Mouse (Mus musculus) hindbrain, embryonic 12.5 days (tissue): ENCODE results near the gene Sh3rf3. TPM values are rescaled to one million over a fixed set of nuclear protein-coding genes. Genes with fewer than 3 reads are reported as not detected.

ENCODE experiments used
- ATAC-seq: fragments of 200-750 bp; cut with Nextera tagmentation; 2 replicates; pipeline ENCODE4 v1.8.0; 2017; ENCODE audit warnings: moderate TSS enrichment; ENCODE audit not compliant: low FRiP score
- H3K27ac ChIP-seq: fragments of 300-500 bp; sonication (generic); 2 replicates; pipeline ENCODE4 v1.5.1; 2016; ENCODE audit warnings: mild to moderate bottlenecking
- H3K27me3 ChIP-seq: fragments of 300-500 bp; sonication (generic); 2 replicates; pipeline ENCODE4 v1.6.1; 2016; ENCODE audit warnings: mild to moderate bottlenecking
- H3K36me3 ChIP-seq: fragments of 300-500 bp; sonication (generic); 2 replicates; pipeline ENCODE4 v1.6.1; 2016; ENCODE audit warnings: mild to moderate bottlenecking
- H3K4me1 ChIP-seq: fragments of 300-500 bp; sonication (generic); 2 replicates; pipeline ENCODE4 v1.6.1; 2016
- H3K4me2 ChIP-seq: fragments of 300-500 bp; sonication (generic); replicated peaks from 2 replicates; pipeline ENCODE4 v1.6.1; 2016; ENCODE audit warnings: mild to moderate bottlenecking
- H3K4me3 ChIP-seq: fragments of 300-500 bp; sonication (generic); 2 replicates; pipeline ENCODE4 v1.5.1; 2016; ENCODE audit warnings: mild to moderate bottlenecking
- H3K9ac ChIP-seq: fragments of 300-500 bp; sonication (generic); 2 replicates; pipeline ENCODE4 v1.6.1; 2016; ENCODE audit warnings: mild to moderate bottlenecking, moderate library complexity
- H3K9me3 ChIP-seq: fragments of 300-500 bp; sonication (generic); replicated peaks from 2 replicates; pipeline ENCODE4 v1.6.1; 2016; ENCODE audit warnings: mild to moderate bottlenecking
- WGBS: fragments of 180-500 bp; shearing (Covaris S2); methylation state at CpG from one replicate; pipeline ENCODE4 v1.1.7; 2016; 5-methylcytosine and 5-hydroxymethylcytosine counted together
- polyA plus RNA-seq: library from polyadenylated mRNA; unstranded; fragments of >200 nt; fragmentation: Nextera tagmentation; extraction: Ambion mirVana; gene quantifications from 2 replicates; pipeline ENCODE4 v1.2.1, GENCODE M21; 2016

The Sh3rf3 gene
- polyA plus RNA-seq, 1 experiment from 2014 or later, result 3.9 TPM

DNA sequence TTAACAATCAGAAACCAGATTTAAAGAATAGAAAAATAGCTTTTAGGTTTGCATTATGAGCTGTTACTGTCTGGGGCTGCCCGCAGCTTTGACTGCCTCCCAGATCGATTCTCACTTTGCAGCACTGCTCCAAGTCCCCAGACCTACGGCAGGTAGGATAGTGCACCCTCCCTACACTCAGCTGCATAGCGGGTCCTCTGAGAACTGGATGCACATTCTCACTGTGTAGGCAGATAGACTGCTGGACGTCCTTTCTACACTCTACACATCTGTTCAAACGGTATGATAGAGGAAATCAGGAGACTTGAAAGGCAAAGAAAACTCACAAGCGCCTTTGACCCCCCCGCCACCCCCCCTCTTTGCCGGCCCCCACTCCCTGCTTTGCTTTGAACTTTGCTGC, 42.7 kb downstream of the Sh3rf3 start:
- H3K9me3 ChIP-seq, result no peaks in the 10 kb centered on the region
- no peak overlapping the region for H3K9ac ChIP-seq
- H3K36me3 ChIP-seq, result no peaks in the 10 kb centered on the region
- ATAC-seq, result no peak
- no peaks in the 10 kb centered on the region for H3K27me3 ChIP-seq
- H3K27ac ChIP-seq, result no peak overlapping the region
- H3K4me2 ChIP-seq, result no peak overlapping the region
- WGBS, result 73% methylated on average over 9 of the region's 9 CpGs
- H3K4me1 ChIP-seq, result peaks cover 15% of the 10 kb centered on the region
- no peak overlapping the region for H3K4me3 ChIP-seq

DNA sequence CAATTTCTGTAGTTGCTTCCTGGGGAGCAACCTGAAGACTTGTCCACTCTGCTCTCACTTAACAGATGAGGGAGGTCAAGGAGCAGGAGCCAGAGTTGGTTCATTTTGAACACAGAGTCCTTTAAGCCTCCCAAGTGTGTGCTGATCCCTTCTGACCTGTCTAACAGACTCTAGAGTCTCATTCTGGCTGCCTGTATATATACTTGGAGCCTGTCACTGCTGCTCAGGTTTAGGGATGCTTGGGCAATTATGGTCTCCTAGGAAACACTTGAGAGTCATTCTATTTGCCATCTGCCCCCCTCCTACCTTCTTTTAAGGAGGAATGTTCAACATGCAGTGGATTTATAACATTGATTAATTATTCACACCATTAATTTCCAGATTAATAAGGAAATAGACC, 43.6 kb downstream of the Sh3rf3 start:
- Histone ChIP-seq H3K4me1 (peaks cover 15% of the 10 kb centered on the region), H3K27me3 (no peaks in the 10 kb centered on the region), H3K4me2 (no peak overlapping the region), H3K27ac (no peak overlapping the region), H3K9ac (no peak overlapping the region), H3K9me3 (no peaks in the 10 kb centered on the region), H3K4me3 (no peak overlapping the region), H3K36me3 (no peaks in the 10 kb centered on the region)
- ATAC-seq, result peak; percentile 55; the same call in 1 of the 2 replicates

DNA sequence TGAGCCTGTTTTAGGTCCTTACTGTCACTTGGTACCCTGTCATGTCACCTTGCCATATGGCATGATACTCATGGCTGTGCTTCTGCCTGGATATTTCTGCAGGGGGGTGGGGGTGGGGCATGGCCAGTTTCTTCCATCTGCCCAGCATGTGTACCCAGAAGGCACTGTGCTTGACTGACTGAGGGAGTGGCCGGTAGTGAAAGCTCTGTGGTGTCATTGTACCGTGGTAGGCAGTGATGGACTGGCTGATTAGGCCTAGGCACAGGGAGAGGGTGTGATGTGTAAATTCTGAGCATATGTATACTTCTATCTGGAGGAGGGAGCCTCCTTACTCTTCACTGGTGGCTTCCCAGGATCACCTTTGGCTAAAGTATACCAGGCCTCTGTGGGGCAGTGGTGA, 51.6 kb downstream of the Sh3rf3 start:
- Histone ChIP-seq H3K4me2 (no peak overlapping the region), H3K4me3 (no peak overlapping the region), H3K9ac (no peak overlapping the region), H3K4me1 (peaks cover 2% of the 10 kb centered on the region; the same call in 1 of the 2 replicates), H3K36me3 (no peaks in the 10 kb centered on the region), H3K9me3 (no peaks in the 10 kb centered on the region), H3K27ac (no peak overlapping the region), H3K27me3 (no peaks in the 10 kb centered on the region)
- WGBS, result 53% methylated on average over 2 of the region's 2 CpGs
- 0 out of 2 replicates have a peak, but pooled peaks have one; percentile 43 for ATAC-seq

DNA sequence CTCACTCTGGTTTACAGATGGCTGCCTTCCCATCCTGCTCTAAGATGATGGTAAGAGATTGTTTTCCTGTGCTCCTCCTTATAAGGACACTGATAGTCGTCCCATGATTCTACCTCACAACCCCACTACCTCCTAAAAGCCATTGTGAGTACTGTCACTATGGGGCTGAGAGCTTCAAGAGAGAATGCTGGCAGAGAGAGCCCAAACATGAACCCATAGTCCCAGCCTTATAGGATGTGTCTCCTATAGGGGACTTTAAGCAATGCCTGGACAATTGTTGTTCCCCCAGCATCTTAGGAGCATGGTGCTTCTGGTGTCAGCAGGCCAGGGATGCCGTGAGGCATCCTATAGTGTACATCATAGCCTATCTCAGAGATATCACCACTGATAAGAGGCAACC, 54.4 kb downstream of the Sh3rf3 start:
- Histone ChIP-seq H3K4me3 (no peak overlapping the region), H3K36me3 (no peaks in the 10 kb centered on the region), H3K4me1 (peaks cover 7% of the 10 kb centered on the region; the same call in 1 of the 2 replicates), H3K4me2 (no peak overlapping the region), H3K9me3 (no peaks in the 10 kb centered on the region), H3K9ac (no peak overlapping the region), H3K27ac (no peak overlapping the region), H3K27me3 (no peaks in the 10 kb centered on the region)
- WGBS, result 92% methylated on average over 2 of the region's 2 CpGs
- ATAC-seq, result no peak

DNA sequence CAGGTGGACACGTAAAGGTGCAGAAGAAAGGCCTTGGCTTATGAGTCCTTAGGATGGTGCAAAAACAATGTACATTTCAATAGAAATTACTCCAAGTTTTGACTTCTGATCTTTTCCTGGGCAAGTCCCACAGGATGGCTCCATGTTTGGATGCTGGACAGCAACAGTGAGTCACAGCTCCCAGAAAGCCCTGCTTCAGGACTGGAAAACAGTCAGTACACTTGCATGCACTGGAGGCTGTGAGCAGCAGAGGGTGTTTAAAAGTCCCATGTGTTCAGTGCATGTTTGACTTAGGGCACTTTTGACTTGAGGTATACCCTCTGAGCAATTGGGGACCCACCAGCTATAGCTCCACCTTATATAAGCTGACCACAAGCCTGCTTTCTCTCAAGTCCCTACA, 56.7 kb downstream of the Sh3rf3 start:
- 96% methylated on average over 1 of the region's 1 CpGs for WGBS

DNA sequence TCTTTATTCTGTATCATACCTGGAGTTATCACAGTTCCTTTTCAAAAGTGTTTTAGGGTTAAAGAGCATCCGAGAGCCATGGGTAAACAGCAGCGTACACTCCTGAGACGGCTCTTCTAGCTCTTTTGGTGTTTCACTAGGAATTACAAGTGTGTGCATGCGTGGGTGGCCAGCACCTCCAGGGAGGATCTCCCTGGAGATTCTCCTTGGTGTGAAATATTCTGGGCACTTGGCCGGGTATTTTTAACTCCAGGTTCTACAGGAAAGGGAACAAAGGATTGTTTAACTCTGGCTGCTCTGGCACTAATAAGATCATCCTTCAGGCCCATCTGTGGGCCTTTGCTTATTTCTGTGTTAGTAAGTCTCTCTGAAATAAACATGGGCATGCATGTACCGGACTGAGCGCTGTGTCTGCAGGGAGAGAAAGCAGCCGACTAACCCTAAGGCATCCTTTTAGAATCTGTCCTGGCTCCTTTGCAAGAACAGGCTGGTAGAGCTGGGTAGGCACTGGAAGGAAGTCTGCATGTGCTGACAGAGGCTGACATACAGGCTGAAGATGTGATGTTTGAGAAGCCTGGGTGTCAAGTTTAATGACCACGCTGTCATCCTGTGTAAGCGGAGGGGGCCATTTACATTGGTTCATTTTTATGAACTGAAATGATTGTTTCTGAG, 58.1 kb downstream of the Sh3rf3 start:
- no peak overlapping the region for H3K9ac ChIP-seq
- 76% methylated on average over 10 of the region's 10 CpGs for WGBS
- no peak for ATAC-seq

More for the DNA sequence above, 56.7 kb downstream of the Sh3rf3 start:
- Histone ChIP-seq H3K9me3 (no peaks in the 10 kb centered on the region), H3K4me2 (no peak overlapping the region), H3K27ac (no peak overlapping the region), H3K4me1 (0 out of 2 replicates have a peak, but pooled peaks cover 4% of the 10 kb centered on the region), H3K27me3 (no peaks in the 10 kb centered on the region), H3K4me3 (no peak overlapping the region), H3K36me3 (no peaks in the 10 kb centered on the region), H3K9ac (no peak overlapping the region)
- no peak for ATAC-seq

DNA sequence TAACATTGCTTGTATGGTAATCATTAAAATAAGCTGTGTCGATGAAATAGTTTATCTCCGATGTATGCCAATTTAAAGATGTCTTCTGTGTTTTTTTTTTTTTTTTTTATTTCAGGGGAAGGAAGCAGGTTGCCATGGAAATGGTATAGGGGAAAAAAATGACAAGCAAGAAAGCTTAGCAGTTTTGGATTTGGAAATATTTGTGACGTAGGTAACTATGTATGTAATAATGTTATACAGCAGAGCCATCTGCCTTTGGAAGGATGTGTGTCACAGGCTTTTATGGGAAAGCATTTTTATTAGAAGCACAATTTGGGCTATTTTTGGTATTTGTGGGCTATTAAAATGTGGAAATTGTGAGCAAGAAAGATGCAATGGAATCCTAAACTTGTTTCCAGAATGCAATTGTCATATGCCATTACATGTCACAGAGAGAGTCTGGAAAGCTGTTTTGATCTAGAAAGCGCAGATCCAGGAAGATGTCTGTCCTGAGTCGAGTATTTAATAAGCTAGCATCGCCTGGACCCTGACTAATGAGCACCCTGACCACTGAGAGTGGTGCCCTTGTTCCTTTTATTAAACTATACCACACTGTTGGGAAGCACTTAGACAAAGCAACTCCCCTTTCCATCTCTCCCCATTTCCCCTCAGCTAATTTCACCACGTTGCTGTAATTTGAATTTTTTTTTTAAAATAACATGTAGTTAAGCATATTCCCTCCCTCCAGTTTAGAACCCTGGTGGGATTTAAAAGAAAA, 58.8 kb downstream of the Sh3rf3 start:
- Histone ChIP-seq H3K4me1 (0 out of 2 replicates have a peak, but pooled peaks cover 4% of the 10 kb centered on the region), H3K27ac (no peak overlapping the region), H3K4me2 (no peak overlapping the region), H3K9me3 (no peaks in the 10 kb centered on the region), H3K36me3 (no peaks in the 10 kb centered on the region), H3K27me3 (no peaks in the 10 kb centered on the region), H3K9ac (no peak overlapping the region), H3K4me3 (no peak overlapping the region)
- ATAC-seq, result no peak
- WGBS, result 74% methylated on average over 7 of the region's 7 CpGs

More for the DNA sequence above, 58.1 kb downstream of the Sh3rf3 start:
- H3K27me3 ChIP-seq, result no peaks in the 10 kb centered on the region
- H3K4me1 ChIP-seq, result 0 out of 2 replicates have a peak, but pooled peaks cover 4% of the 10 kb centered on the region
- no peak overlapping the region for H3K4me3 ChIP-seq
- no peaks in the 10 kb centered on the region for H3K9me3 ChIP-seq
- no peak overlapping the region for H3K27ac ChIP-seq
- H3K36me3 ChIP-seq, result no peaks in the 10 kb centered on the region
- H3K4me2 ChIP-seq, result no peak overlapping the region

DNA sequence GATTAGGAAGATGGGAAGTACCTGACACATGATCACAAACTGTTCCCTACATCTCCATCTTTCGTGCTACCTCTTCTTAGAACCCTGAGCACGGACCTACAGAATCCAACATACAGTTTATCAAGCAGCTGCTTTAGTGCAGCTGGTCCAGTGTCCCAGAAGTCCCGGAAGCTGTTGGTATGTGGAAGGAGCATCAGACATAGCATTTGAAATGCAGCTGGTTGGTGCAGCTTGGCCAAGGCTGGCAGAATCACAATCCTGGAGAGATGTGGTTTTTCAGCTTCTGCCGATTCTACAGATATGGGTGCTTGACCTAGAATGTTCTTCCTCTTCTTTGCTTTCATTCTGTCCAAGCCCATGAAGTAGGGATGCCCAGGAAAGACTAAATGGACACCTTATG, 64.7 kb downstream of the Sh3rf3 start:
- no peak overlapping the region for H3K27ac ChIP-seq
- H3K4me1 ChIP-seq, result no peaks in the 10 kb centered on the region
- no peaks in the 10 kb centered on the region for H3K27me3 ChIP-seq
- 89% methylated on average over 4 of the region's 4 CpGs for WGBS
- H3K4me2 ChIP-seq, result no peak overlapping the region
- H3K4me3 ChIP-seq, result no peak overlapping the region
- no peaks in the 10 kb centered on the region for H3K9me3 ChIP-seq
- no peak overlapping the region for H3K9ac ChIP-seq
- H3K36me3 ChIP-seq, result no peaks in the 10 kb centered on the region
- no peak for ATAC-seq

DNA sequence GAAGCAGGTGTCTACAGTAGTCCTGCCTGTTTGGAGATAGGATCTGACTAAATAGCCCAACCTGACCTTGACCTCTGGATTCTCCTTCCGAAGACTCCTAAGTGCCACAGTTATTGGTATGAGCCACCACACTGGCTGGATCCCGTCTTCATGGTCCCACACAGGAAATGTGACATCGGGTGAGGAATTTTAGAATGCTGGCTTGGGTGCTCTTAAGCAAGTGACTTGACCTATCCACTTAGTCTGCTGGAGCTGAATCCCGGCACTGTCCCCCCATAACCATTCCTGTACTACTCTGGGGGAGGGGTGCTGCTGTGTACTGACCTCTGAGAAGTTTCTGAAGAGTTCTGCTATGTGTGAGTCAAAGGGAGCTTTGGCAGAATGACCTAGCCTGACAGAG, 65.5 kb downstream of the Sh3rf3 start:
- Histone ChIP-seq H3K4me2 (no peak overlapping the region), H3K9me3 (no peaks in the 10 kb centered on the region), H3K27ac (no peak overlapping the region), H3K4me3 (no peak overlapping the region), H3K36me3 (no peaks in the 10 kb centered on the region), H3K27me3 (no peaks in the 10 kb centered on the region), H3K4me1 (no peaks in the 10 kb centered on the region), H3K9ac (no peak overlapping the region)
- 90% methylated on average over 4 of the region's 4 CpGs for WGBS
- ATAC-seq, result no peak

DNA sequence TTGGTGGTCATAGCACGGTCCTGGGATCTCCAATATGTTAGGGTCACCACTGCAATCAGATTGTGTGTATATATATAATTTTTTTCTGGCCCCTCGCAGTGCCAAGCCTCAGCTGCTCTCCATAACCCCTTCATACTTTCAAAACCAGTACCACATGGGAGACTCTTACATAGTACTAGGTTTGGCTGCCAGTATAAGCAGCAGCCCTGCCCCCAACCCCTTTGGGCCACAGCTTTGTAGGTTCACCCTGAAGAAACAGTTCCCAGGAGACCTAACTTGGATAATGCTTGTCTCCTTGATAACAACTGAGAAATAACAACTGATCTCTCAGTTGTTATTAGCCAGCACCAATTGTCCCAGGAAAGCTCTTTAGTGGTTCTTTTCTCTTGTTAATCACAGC, 69.6 kb downstream of the Sh3rf3 start:
- Histone ChIP-seq H3K9ac (no peak overlapping the region), H3K27me3 (no peaks in the 10 kb centered on the region), H3K36me3 (no peaks in the 10 kb centered on the region), H3K9me3 (no peaks in the 10 kb centered on the region), H3K27ac (no peak overlapping the region), H3K4me2 (no peak overlapping the region), H3K4me1 (no peaks in the 10 kb centered on the region), H3K4me3 (no peak overlapping the region)
- ATAC-seq, result no peak
- WGBS, result 86% methylated on average over 2 of the region's 2 CpGs

DNA sequence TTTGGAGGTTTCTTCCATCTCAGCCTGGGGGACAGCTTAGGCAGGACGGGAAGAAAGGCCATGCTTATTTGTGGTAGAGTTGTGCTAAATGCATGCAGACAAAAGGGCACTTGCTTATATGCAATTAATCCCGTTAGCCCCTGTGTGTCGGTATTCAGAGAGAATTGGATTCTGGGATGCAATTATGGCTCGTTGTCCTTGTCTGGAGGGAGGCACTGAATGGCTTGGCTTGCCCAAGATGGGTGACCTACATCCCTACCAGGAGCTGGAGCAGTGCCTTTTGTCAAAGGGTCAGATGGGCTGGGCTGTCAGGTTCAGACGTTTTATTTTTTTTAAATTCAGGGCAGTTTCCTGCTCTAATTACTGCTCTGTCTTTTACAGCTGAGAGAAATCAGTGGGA, 72.2 kb downstream of the Sh3rf3 start:
- H3K4me1 ChIP-seq, result no peaks in the 10 kb centered on the region
- ATAC-seq, result no peak
- no peaks in the 10 kb centered on the region for H3K27me3 ChIP-seq
- H3K4me2 ChIP-seq, result no peak overlapping the region
- no peaks in the 10 kb centered on the region for H3K36me3 ChIP-seq
- H3K9ac ChIP-seq, result no peak overlapping the region
- WGBS, result 62% methylated on average over 5 of the region's 5 CpGs
- no peak overlapping the region for H3K27ac ChIP-seq
- no peak overlapping the region for H3K4me3 ChIP-seq
- no peaks in the 10 kb centered on the region for H3K9me3 ChIP-seq

DNA sequence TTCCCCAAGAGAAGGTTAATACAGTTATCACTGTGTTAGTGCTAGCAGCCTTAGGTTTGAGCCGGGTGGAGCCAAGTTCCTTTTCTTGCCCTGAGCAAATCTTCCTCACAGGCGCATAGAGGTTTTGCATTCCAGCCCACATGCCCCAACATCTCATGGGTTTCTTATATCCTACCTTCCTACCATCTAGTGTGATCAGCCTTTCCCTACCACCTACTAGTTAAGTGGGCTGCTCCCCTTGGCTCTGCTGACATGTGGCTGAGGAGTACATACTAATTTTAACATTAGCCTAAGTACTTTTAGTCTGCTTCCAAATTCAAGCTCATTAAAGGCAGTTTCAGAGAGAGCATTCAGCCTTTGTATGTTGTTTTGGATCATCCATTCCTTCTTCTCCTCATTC, 72.7 kb downstream of the Sh3rf3 start:
- 77% methylated on average over 2 of the region's 2 CpGs for WGBS
- H3K9ac ChIP-seq, result no peak overlapping the region
- no peak overlapping the region for H3K27ac ChIP-seq
- H3K4me3 ChIP-seq, result no peak overlapping the region
- peaks cover 2% of the 10 kb centered on the region for H3K4me1 ChIP-seq
- H3K27me3 ChIP-seq, result no peaks in the 10 kb centered on the region
- ATAC-seq, result no peak
- H3K36me3 ChIP-seq, result no peaks in the 10 kb centered on the region
- no peak overlapping the region for H3K4me2 ChIP-seq
- no peaks in the 10 kb centered on the region for H3K9me3 ChIP-seq
